Mouse (Mus musculus): ENCODE measurements around the gene Dlgap1. TPM values are rescaled to one million over a fixed set of nuclear protein-coding genes. Genes with fewer than 3 reads are reported as not detected.

The Dlgap1 gene
- total RNA-seq, 4 experiments from 2014 or later, result 456 to 507 (median 496) TPM

DNA sequence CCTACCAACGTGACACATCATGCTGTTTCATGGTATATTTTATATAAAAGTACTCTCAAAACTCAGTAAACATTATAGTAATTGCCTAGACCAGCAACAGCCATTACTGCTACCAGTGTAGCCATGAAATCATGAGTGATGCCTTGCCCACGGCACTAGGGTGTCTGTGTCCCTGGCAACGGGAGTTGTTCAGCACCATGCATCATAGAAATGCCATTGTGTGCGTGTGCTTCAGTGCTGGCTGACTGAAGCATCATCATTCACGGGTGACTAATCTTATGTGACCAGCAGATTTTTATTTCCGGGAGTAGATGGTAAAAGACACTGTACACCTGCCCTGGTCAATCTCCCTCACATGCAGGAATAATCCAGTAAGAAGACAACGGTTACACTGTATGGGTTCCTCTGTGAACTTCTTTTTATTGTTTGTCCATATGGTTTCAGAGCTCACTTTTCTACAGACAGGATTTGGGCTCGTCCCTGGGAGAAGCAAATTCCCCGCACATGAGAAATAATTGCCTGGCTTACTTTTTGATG, 203.7 kb downstream of the Dlgap1 start:
- DNase-seq (ENCODE audit: low spot score in 2 of 2), result no peak

DNA sequence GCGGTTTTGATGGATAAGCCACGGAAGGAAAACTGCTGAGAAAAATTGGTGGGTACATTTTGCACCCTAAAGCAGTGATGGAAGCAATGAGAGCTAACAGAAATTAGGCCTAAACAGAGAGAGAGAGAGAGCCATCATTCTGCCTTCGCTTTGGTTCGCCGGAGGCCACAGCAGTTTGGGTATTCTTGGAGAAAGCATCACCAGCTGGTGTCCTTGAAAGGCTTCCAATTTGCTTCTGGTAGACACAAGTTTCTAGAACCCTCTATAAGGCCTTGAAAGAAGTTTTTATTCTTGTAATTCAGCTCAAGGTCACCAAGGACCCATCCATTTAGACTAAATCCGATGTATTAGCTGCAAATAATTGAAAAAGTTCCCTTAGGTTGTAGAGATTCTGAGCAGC, 205.0 kb downstream of the Dlgap1 start:
- no peak for DNase-seq (ENCODE audit: low spot score in 2 of 2)

DNA sequence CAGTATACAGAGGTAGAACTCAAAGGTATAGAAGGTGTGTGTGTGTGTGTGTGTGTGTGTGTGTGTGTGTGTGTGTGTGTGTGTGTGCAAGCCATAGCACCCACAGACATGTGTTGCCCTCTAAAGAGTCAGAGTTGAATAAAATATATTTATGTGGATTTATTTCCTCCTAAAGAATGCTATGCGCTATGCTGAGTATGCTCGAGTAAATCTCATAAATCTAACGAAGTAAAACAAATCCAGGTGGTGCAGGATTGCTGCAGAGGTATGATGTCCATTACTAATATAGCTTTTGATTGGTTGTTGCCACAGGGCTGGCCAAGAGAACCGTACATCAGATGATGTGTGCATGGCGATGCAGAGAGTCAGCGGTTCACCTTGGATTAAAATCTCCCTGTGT, 222.4 kb downstream of the Dlgap1 start:
- no peak for DNase-seq (ENCODE audit: low spot score in 2 of 2)

DNA sequence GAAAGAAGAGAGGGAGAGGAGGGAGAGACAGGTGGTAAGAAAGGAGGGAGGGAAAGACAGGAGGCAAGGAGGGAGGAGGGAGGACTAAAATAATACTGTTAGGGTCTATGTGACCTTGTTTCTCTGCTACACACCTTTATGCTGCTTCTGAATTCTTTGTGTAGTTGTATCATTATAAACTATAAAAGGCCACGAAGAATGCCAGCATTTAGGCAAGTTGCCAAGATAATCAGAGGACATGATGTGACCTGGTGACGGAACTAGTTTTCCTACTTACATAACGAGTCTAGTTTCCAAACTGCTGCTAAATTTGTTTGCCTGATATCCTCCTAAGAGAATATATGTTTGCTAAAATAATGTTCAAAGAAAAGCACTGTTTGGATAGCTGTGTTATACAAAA, 254.0 kb downstream of the Dlgap1 start:
- no peak for DNase-seq (ENCODE audit: low spot score in 2 of 2)

DNA sequence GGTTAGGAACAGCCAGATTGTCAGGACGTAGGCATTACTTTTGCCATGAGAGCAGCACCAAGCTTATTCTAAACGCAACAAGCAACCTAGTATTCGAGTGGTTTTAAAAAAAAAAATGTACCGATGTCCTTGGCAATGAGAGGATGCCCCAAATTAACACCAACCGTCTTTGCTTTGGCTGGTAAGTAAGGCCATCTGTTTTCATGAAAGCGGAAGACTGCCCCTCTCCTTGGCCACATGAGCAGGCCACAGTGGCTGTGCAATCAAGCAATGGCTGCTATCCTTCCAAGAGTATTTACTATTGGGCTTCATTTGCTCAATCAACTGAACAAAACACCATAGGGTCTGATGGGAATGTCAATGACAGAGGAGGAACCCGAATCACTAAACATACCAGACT, 278.5 kb downstream of the Dlgap1 start:
- DNase-seq (ENCODE audit: low spot score in 2 of 2), result no peak

DNA sequence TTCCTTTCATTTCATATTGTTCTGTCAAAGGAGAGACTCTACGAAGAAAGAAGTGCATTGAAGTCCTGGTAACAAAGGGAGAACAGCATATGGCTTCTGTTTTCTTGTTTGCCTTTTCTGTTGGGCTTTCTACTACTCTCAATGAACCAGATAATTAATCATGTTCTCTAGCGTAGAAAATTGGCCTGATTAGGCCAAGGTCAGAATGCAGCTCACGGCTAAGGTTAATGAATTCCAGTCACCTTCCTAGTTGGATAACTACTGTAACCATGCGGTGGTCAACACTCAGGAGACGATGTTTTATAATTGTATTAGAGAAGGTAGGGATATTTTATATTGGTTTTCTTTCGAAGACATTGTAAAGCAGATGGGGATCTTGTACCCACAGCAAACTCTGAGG, 279.4 kb downstream of the Dlgap1 start:
- DNase-seq (ENCODE audit: low spot score in 2 of 2), result no peak

DNA sequence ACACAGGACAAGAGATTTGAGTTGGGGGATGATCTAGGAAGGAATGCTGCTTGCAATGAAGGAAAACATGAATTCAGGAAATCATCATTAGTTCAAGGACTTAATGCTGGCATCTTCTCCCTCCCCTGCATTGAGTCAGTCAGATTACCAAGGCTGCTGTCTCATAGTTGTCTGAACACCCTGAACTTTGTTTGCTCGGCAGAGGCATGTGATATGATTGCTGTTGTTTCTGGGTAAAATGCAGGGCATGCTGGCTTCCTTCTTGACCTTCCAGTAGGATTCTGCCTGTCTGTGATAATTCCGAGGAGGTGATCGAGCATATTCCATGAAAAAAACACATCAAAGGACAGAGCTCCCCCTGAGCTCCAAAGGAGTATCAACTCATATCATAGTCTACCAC, 283.6 kb downstream of the Dlgap1 start:
- DNase-seq (ENCODE audit: low spot score in 2 of 2), result no peak

DNA sequence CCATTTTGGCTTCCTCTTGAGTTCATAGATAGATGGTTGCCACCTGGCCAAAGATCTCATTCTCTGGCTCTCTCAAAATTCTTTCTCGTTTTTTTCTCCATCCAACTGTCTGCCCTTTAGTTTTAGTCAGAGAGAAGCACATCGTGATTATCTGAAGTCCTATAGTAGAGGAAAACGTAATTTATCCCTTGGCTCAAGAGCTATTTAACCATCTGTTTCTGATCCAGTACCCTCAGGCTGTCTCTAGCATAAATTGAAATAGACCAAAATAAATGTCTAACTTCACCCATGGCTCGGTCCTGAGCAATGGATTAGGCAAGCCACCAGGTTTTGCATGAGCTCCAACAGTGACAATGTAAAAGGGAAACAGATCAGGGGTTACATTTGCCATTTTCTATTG, 287.5 kb downstream of the Dlgap1 start:
- no peak for DNase-seq (ENCODE audit: low spot score in 2 of 2)

DNA sequence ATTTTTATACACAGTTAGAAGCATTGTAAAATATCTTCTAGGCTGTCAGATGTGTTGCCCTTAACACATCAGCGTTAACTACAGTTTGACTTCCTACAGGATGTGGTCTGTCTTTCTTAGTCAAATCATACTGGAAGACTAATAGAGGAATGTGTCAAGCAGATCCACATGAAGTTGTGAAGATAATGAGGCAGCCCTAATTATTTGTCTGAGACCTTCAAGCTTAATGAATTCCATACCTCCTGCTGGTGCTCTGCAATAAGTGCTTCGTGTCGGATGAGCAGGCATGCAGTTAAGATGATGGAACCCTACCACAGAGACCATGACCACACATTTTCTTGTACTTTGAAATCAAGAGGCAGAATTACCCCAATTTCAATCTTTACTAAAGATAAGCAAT, 294.3 kb downstream of the Dlgap1 start:
- no peak for DNase-seq (ENCODE audit: low spot score in 2 of 2)

DNA sequence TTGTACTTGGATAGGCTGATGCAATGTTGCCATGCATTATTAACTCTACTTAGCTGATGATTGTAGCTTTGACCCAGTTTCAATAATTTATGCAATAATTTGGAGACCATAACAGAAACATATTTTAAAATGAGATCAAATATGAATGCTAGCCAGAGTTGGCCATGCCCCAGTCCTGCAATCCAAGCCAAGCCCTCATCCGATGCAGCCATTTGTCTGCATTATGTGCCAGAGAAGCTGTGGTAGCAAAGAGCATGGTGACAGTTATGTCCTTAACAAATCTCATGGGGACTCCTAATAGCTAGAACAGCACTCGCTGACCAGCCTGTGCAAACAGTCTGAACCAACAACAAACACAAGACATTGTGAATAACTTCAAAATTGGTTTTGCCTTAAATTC, 303.3 kb downstream of the Dlgap1 start:
- no peak for DNase-seq (ENCODE audit: low spot score in 2 of 2)

DNA sequence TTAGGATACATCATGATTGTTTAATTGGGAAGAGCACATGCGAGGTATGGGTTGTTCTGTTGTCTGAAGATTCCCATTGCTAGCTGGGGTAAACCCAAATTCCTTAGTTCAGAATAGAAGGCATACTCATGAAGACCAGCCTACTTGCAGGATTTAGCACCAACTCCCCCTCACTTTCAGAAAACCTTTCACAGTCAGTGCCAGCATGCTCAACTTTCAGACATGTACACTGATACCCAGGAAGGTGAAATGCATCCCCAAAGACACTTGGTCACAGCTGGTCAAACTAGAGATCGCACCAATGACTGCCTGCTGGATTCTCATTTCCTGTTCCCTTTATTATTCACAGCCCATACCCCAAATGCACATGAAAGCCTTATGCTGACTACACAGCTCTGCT, 318.8 kb downstream of the Dlgap1 start:
- DNase-seq (ENCODE audit: low spot score in 2 of 2), result no peak

DNA sequence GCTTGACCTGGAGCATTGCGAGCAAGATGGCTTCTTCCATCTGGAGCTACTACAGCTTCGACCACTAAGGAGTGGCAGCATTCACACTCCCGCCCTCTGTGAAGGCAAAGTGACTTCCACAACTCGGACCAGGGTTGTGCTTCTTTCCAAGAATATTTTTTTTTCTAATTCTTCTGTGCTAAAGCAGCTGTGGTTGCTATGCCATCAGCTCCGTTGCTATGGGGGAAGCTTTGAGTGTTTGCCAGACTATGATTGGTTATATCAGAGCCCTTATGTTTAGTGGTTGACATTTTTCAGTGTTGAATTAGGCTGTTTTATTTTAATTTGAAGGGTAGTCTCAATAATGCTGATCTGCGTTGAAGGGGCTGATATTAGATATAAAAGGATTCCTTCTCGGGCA, 325.2 kb downstream of the Dlgap1 start:
- peak; percentile 67 to 69 for DNase-seq (ENCODE audit: low spot score in 2 of 2)

DNA sequence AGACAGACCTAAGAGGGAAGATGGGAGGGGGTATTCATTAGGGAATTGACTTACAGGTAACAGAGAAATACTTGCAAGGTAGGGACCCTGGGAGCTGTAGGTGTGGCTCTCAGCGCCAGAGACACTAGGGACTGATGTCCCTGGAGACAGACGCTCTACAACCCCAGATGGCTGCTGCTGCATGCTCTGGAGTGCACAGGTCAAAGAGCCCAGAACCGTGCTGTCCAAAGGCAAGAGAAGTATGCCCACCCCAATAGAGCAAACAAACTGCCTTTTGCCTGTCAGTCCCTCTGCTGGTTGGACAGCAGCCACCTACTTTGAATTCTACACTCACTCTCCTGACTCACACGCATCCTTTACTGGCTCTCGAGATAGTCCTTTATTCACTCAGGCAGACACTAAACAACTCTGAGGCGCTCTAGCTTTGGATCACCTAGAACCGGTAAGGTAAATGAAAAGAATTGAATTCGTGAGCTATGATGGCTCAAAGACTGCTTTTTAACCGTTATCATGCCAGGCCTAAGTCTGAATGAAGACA, 333.1 kb downstream of the Dlgap1 start:
- no peak for DNase-seq (ENCODE audit: low spot score in 2 of 2)

DNA sequence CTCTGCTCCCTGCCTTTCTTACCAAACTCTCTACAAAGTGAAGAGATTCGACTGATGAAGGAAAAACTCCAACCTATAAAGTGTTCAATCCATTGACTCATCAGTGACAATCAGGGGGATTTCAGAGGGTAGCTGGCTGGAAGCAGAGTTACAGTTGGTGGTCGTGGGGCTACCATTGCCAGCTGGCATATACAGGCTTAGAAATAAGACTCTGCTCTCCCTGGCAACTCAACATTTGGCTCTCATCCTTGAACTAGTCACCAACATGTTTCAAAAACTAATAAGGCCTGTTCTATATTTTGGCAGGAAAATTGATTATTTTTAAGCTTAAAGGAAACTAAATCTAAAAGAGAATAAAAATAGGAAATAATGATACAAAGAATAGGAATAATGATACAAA, 333.8 kb downstream of the Dlgap1 start:
- no peak for DNase-seq (ENCODE audit: low spot score in 2 of 2)

DNA sequence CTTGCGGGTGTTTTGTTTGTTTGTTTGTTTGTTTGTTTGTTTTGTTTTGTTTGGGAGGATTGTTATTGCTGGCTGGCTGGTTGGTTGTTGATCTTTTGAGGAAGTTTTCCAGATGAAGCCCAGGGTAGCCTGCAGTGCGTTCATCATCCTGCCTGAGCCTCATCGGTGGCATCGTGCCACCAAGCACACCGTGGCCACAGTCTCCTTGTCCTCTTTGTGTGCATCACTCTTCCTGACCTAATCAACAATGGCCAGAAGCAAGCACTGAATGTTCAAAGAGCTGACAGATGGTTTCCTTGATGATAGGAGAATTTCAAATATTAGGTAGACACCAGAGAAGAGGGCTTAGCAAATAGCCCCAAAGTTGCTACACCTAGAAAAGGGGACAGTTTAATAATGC, 336.1 kb downstream of the Dlgap1 start:
- no peak for DNase-seq (ENCODE audit: low spot score in 2 of 2)

DNA sequence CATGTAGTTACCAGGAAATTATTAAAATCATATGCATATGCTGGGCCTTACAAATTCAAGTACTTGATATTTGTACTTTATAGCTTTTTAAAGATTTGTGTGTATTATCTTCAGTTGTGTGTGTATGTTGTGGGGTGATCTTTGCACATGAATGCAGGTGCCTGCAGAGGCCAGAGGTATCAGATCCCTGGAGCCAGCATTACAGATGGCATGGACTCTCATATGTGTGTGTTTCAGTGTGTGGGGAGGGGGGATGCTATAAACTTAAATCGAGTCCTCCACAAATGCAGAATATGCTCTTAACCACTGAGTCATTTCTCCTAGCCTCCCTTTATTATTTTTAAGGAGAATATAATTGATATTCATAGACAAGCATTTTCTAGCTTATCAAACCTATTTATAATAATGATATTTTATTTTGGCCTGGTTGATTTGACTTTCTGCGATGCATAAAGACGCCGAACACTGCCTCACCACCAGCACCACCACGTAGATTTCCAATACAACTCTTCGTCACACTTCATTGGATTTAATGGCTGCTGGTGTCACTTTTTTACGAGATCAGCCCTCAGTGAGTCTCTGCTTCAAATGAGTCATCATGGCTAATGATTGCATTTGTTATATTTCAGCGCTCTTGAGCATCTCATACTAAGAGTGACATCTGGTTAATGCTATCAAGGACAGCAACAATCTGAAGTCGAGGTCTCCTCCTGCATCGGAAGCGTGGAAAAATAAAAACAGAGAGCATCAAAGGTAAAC, 338.7 kb downstream of the Dlgap1 start:
- DNase-seq (ENCODE audit: low spot score in 2 of 2), result no peak

DNA sequence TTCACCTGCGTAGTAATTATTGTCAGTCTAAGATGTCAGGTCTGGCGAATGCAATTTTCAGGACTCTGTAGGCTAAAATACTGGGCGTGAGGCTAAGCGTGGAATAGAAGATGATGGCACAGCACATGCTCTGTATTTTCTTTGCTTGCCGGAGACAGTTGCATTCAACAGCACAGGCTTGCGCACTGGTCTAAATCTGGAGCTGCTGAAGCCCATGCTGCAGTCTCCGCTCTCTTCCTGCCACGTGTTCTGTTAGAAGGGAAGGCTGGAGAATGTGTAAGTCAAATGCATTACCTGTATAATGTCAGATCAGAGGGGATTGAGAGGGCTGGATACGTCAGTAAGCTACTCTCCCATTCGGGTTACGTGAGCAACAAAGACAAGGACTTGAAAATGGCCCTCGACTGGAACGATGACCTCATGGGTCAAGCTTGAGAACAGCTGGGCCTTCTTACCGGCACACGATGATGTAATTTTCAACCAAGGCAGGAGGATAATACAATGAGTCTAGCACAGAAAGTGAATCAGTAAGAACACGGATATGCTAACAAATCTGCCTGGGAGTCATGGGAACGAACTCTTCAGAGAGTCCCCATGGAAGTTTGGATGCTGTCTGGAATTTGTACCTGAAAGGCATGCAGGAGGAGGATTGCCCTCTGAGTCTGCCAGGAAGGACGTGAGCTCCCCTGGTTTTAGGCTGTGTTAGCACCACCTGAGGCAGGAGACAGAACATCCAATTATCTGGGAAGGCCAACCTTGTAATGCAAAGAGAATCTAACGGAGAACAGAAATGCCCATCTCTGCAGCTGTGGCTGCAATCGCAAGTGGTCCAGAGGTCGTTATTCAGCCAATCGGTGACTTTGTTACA, 339.7 kb downstream of the Dlgap1 start:
- no peak for DNase-seq (ENCODE audit: low spot score in 2 of 2)

DNA sequence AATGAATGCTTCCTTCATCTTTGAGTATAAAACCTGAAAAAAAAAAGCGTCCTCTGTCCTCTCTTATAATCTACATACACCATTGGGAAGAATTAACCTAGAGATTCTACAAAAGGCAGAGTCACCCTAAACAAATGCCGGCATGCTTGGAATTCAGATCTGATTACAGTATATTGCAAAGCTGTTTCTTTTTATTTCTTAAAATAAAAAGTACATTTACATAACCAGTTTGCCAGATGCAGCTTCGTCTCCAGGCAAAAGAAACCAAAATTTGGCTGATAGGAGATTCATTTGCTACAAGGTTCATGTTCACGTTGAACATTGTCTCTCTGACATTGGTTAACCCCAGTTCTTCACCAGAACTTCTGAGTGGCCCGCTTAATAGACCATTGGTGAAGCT, 347.5 kb downstream of the Dlgap1 start:
- DNase-seq (ENCODE audit: low spot score in 2 of 2), result no peak

DNA sequence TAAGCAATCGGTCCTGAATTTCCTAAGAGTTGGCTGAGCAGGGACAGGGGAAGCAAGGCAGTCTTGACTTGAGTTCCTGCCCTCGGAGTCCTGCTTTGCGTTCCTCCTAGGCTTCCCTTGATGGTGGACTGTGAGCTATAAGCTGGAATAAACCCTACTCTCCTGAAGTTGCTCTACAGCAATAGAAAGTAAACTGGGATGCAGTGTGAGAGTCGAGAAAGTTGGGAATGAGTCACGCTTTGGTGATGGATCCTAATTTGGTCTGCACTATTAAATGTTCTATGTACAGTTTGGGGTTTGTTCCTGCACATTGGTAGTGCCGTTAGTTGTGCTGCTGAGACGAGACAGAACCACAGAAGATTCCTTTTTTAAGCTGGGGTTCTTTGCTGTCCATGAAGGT, 348.9 kb downstream of the Dlgap1 start:
- no peak for DNase-seq (ENCODE audit: low spot score in 2 of 2)

DNA sequence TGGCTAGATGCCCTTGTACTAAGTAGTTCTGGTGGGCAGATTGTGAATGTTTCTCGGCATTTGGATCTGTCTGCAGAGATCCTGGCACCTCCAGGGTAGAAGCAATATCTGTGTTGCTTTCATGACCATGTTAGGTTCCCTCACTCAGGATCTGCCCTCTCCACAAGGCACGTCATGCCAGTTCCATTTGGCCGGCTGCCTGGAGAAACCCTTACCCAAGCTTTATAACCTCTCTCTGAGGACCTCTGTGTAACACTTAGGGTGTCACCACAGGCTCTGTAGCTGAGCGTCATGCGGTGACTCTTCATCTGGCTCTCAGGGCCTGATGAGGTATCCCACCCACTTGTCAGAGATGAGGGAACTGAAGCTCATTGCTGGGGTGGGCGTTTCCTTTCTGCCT, 353.1 kb downstream of the Dlgap1 start:
- no peak for DNase-seq (ENCODE audit: low spot score in 2 of 2)

DNA sequence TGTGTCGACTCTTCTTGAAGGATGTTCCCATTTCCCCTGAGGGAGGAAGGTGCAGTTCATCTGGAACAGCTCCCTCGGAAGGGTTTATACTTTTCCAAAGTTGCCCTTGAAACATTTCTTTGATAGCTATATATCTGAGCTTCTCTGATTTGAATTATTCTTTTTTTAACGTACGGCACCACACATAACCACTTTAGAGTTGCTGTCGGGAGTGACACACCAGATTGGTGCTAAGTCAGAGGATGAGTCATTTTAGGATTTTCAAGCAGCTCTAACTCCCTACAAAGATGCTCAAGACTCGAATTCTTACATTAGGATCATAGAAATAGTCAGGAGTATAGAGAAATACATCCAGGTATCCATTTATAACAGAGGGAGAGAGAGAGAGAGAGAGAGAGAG, 364.6 kb downstream of the Dlgap1 start:
- no peak for DNase-seq (ENCODE audit: low spot score in 2 of 2)

DNA sequence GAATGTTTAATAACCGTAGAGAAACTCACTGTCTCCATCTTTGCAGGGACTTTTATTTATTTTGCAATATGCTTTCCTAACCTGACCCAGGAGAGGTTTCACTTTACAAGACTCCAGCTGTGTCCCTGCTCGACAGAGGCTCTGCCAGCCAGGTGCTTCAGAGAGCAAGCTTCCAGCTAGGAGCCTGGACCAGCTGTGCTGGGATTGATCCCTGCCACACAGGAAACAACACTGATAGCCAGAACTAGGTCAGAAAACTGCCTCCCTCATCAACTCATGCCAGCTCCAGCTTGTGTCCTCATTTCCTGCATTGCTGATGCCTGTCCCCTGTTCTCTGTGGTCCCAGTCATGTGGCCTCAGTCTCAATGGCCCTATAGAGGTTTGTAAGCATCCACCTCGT, 365.3 kb downstream of the Dlgap1 start:
- no peak for DNase-seq (ENCODE audit: low spot score in 2 of 2)
